Mouse (Mus musculus) limb, embryonic 10.5 days (tissue): ENCODE measurements at regions not wholly inside any gene's neighbourhood (a gene's known extent, or its start where the extent isn't known, plus 50 kb on each side); places are given as distances from the start of the nearest gene placed in this dataset.

Experiments
- DNase-seq: peaks from one replicate; pipeline ENCODE4 v3.0.0-alpha.2; 2017; ENCODE audit warnings: low spot score
- H3K27ac ChIP-seq: fragments of 300-500 bp; sonication (generic); 2 replicates; pipeline ENCODE4 v1.5.1; 2016; ENCODE audit warnings: mild to moderate bottlenecking
- H3K27me3 ChIP-seq: fragments of 300-500 bp; sonication (generic); 2 replicates; pipeline ENCODE4 v1.6.1; 2016; ENCODE audit warnings: low read depth, mild to moderate bottlenecking; ENCODE audit not compliant: poor library complexity, severe bottlenecking
- H3K36me3 ChIP-seq: fragments of 300-500 bp; sonication (generic); 2 replicates; pipeline ENCODE4 v1.6.1; 2016; ENCODE audit warnings: mild to moderate bottlenecking, moderate library complexity
- H3K4me1 ChIP-seq: fragments of 300-500 bp; sonication (generic); 2 replicates; pipeline ENCODE4 v1.6.1; 2016
- H3K4me3 ChIP-seq: fragments of 300-500 bp; sonication (generic); 2 replicates; pipeline ENCODE4 v1.5.1; 2016; ENCODE audit warnings: mild to moderate bottlenecking, moderate library complexity
- H3K9me3 ChIP-seq: fragments of 300-500 bp; sonication (generic); replicated peaks from 2 replicates; pipeline ENCODE4 v1.6.1; 2016; ENCODE audit warnings: mild to moderate bottlenecking
- WGBS: fragments of 180-500 bp; shearing (Covaris S2); methylation state at CpG from one replicate; pipeline ENCODE4 v1.1.7; 2016; 5-methylcytosine and 5-hydroxymethylcytosine counted together

DNA sequence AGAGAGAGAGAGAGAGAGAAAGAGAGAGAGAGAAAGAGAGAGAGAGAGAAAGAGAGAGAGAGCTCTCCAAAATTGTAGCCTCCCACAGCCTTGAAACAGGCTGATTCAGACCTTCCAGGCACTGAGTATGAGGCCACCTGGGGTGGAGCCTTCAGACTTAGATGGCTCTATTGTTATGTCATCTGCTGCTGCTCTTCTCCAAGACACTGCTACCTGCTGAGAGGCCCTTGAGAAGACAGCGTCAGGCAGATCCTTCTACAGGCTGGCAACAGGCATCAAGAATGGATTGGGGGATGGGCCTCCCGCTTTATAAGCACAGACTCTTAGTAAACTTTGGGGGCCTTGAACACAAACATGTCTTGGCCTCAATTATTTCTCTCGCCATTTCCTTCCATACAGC, 1340.9 kb upstream of the Adgrl3 start:
- H3K4me1 ChIP-seq = no peaks in the 10 kb centered on the region
- no peak for DNase-seq
- no peak overlapping the region for H3K27ac ChIP-seq
- no peaks in the 10 kb centered on the region for H3K27me3 ChIP-seq
- no peak overlapping the region for H3K4me3 ChIP-seq
- H3K36me3 ChIP-seq = no peaks in the 10 kb centered on the region
- no peaks in the 10 kb centered on the region for H3K9me3 ChIP-seq
- 31% methylated on average over 3 of the region's 3 CpGs for WGBS

DNA sequence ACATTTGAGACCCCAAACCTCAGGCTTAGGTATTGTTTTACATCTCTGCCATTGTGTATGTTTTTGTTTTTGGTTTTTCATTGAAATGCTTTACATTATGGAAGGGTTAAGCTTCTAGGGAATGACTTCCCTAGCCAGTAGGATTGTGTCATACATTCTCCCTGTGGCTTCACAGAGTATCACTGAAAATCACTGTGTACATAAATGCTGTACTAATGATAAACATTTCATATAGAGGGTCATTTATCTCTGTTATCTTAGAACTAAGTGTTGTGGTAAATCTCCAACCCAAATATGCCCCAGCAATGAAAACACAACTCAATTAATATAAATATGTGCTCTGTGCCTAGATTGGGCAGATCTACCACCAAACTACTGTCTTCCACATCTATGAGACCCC, 1339.6 kb upstream of the Adgrl3 start:
- no peaks in the 10 kb centered on the region for H3K36me3 ChIP-seq
- DNase-seq = no peak
- no peaks in the 10 kb centered on the region for H3K9me3 ChIP-seq
- H3K4me3 ChIP-seq = no peak overlapping the region
- H3K4me1 ChIP-seq = no peaks in the 10 kb centered on the region
- no peaks in the 10 kb centered on the region for H3K27me3 ChIP-seq
- no peak overlapping the region for H3K27ac ChIP-seq

DNA sequence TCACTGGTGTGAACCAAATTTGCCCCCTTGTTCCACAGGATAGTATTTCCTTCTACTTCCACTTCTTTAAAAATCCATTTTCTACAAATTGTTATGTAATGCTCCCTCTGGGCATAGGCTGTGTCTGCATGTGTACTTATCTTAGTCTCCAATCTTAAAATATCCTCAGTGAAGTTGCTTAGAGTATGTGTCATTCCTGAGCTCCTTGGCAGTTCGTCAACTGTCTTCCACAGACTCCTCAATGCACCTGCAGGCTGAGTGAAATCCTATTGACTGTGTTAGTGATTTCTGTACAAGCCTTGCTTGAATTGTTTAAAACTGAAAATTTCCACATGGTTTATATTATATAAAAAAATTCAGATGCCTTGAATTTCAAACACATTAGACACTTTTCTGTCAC, 1313.3 kb upstream of the Adgrl3 start:
- no peak overlapping the region for H3K27ac ChIP-seq
- WGBS = 75% methylated on average over 1 of the region's 1 CpGs
- DNase-seq = no peak
- no peaks in the 10 kb centered on the region for H3K4me1 ChIP-seq
- H3K9me3 ChIP-seq = no peaks in the 10 kb centered on the region
- no peaks in the 10 kb centered on the region for H3K27me3 ChIP-seq
- H3K36me3 ChIP-seq = no peaks in the 10 kb centered on the region
- H3K4me3 ChIP-seq = no peak overlapping the region

- DNase-seq = no peak
These were observed 1285.1 kb upstream of the Adgrl3 start for GRCm38 (mm10) chr5:79734885-79735284.

GRCm38 (mm10) chr5:79784391-79784790, 1235.5 kb upstream of the Adgrl3 start:
- Histone ChIP-seq H3K27ac (no peak overlapping the region), H3K4me1 (no peaks in the 10 kb centered on the region), H3K27me3 (no peaks in the 10 kb centered on the region), H3K9me3 (no peaks in the 10 kb centered on the region), H3K36me3 (no peaks in the 10 kb centered on the region), H3K4me3 (no peak overlapping the region)
- DNase-seq = no peak
- 77% methylated on average over 1 of the region's 1 CpGs for WGBS

More at GRCm38 (mm10) chr5:79734885-79735284, 1285.1 kb upstream of the Adgrl3 start:
- Histone ChIP-seq H3K4me1 (no peaks in the 10 kb centered on the region), H3K36me3 (no peaks in the 10 kb centered on the region), H3K4me3 (no peak overlapping the region), H3K9me3 (no peaks in the 10 kb centered on the region), H3K27ac (no peak overlapping the region), H3K27me3 (no peaks in the 10 kb centered on the region)
- WGBS = 85% methylated on average over 5 of the region's 5 CpGs

DNA sequence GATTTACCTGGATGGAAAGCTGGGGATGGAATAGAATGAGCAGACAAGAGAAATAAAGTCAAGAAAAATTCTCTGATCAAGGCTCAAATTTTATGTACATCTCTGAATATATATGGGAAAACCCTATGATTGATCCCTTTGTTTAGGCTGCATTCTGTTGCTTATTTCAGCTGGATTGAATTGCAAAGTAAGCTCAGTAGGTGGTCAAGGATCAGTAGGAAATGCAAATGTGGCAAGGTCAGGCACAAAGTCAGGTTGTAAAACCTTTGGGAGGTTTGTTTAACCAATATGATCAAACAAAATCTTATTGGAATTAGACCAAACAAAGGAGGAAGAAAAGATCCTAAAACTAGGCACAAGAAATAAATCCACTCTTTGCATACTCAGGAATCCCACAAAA, 1193.4 kb upstream of the Adgrl3 start:
- H3K27me3 ChIP-seq = no peaks in the 10 kb centered on the region
- DNase-seq = no peak
- peaks cover 5% of the 10 kb centered on the region; the same call in 1 of the 2 replicates for H3K9me3 ChIP-seq
- no peak overlapping the region for H3K4me3 ChIP-seq
- no peak overlapping the region for H3K27ac ChIP-seq
- H3K4me1 ChIP-seq = no peaks in the 10 kb centered on the region
- H3K36me3 ChIP-seq = no peaks in the 10 kb centered on the region

GRCm38 (mm10) chr5:79846456-79846855, 1173.5 kb upstream of the Adgrl3 start:
- no peaks in the 10 kb centered on the region for H3K9me3 ChIP-seq
- WGBS = 84% methylated on average over 2 of the region's 2 CpGs
- no peaks in the 10 kb centered on the region for H3K4me1 ChIP-seq
- DNase-seq = no peak
- no peaks in the 10 kb centered on the region for H3K36me3 ChIP-seq
- H3K27me3 ChIP-seq = no peaks in the 10 kb centered on the region
- no peak overlapping the region for H3K4me3 ChIP-seq
- no peak overlapping the region for H3K27ac ChIP-seq

GRCm38 (mm10) chr5:79855866-79856265, 1164.1 kb upstream of the Adgrl3 start:
- H3K27me3 ChIP-seq = no peaks in the 10 kb centered on the region
- H3K4me3 ChIP-seq = no peak overlapping the region
- no peak overlapping the region for H3K27ac ChIP-seq
- no peaks in the 10 kb centered on the region for H3K4me1 ChIP-seq
- 89% methylated on average over 4 of the region's 4 CpGs for WGBS
- DNase-seq = no peak
- H3K9me3 ChIP-seq = no peaks in the 10 kb centered on the region
- no peaks in the 10 kb centered on the region for H3K36me3 ChIP-seq

DNA sequence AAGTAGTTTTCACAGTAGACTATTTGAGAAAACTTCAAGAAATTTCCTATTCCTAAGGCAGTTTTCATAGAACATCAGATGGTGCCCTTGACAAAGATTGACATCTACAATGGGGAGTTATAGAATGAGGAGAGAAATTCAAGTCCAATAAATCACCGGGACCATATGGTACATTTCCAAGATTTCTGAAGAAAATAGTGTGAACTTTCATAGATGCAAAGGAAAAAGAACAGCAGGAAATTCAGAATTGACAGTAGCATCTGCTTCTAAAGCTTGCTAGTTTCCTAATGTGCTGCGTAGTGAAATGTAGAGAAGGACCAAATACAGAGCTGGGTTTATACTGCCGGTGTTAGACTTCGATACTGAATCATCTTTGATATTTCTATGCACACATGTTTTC, 1119.2 kb upstream of the Adgrl3 start:
- Histone ChIP-seq H3K36me3 (no peaks in the 10 kb centered on the region), H3K4me1 (no peaks in the 10 kb centered on the region), H3K27ac (no peak overlapping the region), H3K9me3 (no peaks in the 10 kb centered on the region), H3K4me3 (no peak overlapping the region), H3K27me3 (no peaks in the 10 kb centered on the region)
- 87% methylated on average over 4 of the region's 4 CpGs for whole genome bisulfite sequencing
- DNase-seq = no peak

GRCm38 (mm10) chr5:79905341-79905740, 1114.6 kb upstream of the Adgrl3 start:
- no peaks in the 10 kb centered on the region for H3K36me3 ChIP-seq
- no peaks in the 10 kb centered on the region for H3K4me1 ChIP-seq
- H3K27me3 ChIP-seq = no peaks in the 10 kb centered on the region
- 49% methylated on average over 5 of the region's 5 CpGs for WGBS
- peak; percentile 38 for DNase-seq
- no peaks in the 10 kb centered on the region for H3K9me3 ChIP-seq
- H3K27ac ChIP-seq = no peak overlapping the region
- H3K4me3 ChIP-seq = no peak overlapping the region
